Mouse (Mus musculus) neural tube, embryonic 12.5 days (tissue): ENCODE results near the gene Ntm. TPM values are rescaled to one million over a fixed set of nuclear protein-coding genes. Genes with fewer than 3 reads are reported as not detected.
A peak's percentile ranks its signal among the peaks of the same experiment; 100 is the strongest.

Source experiments
- ATAC-seq: fragments of 200-750 bp; cut with Nextera tagmentation; 2 replicates; pipeline ENCODE4 v1.8.0; 2017; ENCODE audit warnings: low read depth, mild to moderate bottlenecking, moderate TSS enrichment, moderate library complexity; ENCODE audit not compliant: low FRiP score
- H3K27ac ChIP-seq: fragments of 300-500 bp; sonication (generic); 2 replicates; pipeline ENCODE4 v1.5.1; 2016
- H3K27me3 ChIP-seq: fragments of 300-500 bp; sonication (generic); replicated peaks from 2 replicates; pipeline ENCODE4 v1.6.1; 2016; ENCODE audit warnings: mild to moderate bottlenecking
- H3K36me3 ChIP-seq: fragments of 300-500 bp; sonication (generic); 2 replicates; pipeline ENCODE4 v1.6.1; 2016; ENCODE audit warnings: mild to moderate bottlenecking
- H3K4me1 ChIP-seq: fragments of 300-500 bp; sonication (generic); 2 replicates; pipeline ENCODE4 v1.6.1; 2016
- H3K4me2 ChIP-seq: fragments of 300-500 bp; sonication (generic); replicated peaks from 2 replicates; pipeline ENCODE4 v1.6.1; 2016; ENCODE audit warnings: mild to moderate bottlenecking
- H3K4me3 ChIP-seq: fragments of 300-500 bp; sonication (generic); 2 replicates; pipeline ENCODE4 v1.5.1; 2016
- H3K9ac ChIP-seq: fragments of 300-500 bp; sonication (generic); 2 replicates; pipeline ENCODE4 v1.6.1; 2016; ENCODE audit warnings: mild to moderate bottlenecking
- H3K9me3 ChIP-seq: fragments of 300-500 bp; sonication (generic); 2 replicates; pipeline ENCODE4 v1.6.1; 2016; ENCODE audit warnings: mild to moderate bottlenecking
- WGBS: fragments of 180-500 bp; shearing (Covaris S2); methylation state at CpG from one replicate; pipeline ENCODE4 v1.1.7; 2016; 5-methylcytosine and 5-hydroxymethylcytosine counted together
- polyA plus RNA-seq: library from polyadenylated mRNA; unstranded; fragments of >200 nt; fragmentation: Nextera tagmentation; extraction: Ambion mirVana; gene quantifications from 2 replicates; pipeline ENCODE4 v1.2.1, GENCODE M21; 2016

The Ntm gene
- polyA plus RNA-seq, 1 experiment from 2014 or later = 68.6 TPM

- Histone ChIP-seq H3K9me3 (no peaks in the 10 kb centered on the region), H3K27ac (no peak overlapping the region), H3K4me1 (no peaks in the 10 kb centered on the region), H3K4me3 (no peak overlapping the region), H3K4me2 (no peak overlapping the region), H3K36me3 (no peaks in the 10 kb centered on the region), H3K9ac (no peak overlapping the region), H3K27me3 (no peaks in the 10 kb centered on the region)
- no peak for ATAC-seq
- 88% methylated on average over 7 of the region's 7 CpGs for WGBS
Measured at GRCm38 (mm10) chr9:29288003-29288704, 674.8 kb downstream of the Ntm start.

GRCm38 (mm10) chr9:29285144-29285543, 677.8 kb downstream of the Ntm start:
- Histone ChIP-seq H3K4me1 (no peaks in the 10 kb centered on the region), H3K27me3 (no peaks in the 10 kb centered on the region), H3K36me3 (no peaks in the 10 kb centered on the region), H3K9ac (no peak overlapping the region), H3K4me3 (no peak overlapping the region), H3K4me2 (no peak overlapping the region), H3K9me3 (no peaks in the 10 kb centered on the region), H3K27ac (no peak overlapping the region)
- 0 out of 2 replicates have a peak, but pooled peaks have one; percentile 50 for ATAC-seq

GRCm38 (mm10) chr9:29272861-29273260, 690.1 kb downstream of the Ntm start:
- ATAC-seq = no peak
- Histone ChIP-seq H3K4me2 (no peak overlapping the region), H3K27me3 (no peaks in the 10 kb centered on the region), H3K9ac (no peak overlapping the region), H3K27ac (no peak overlapping the region), H3K9me3 (no peaks in the 10 kb centered on the region), H3K4me1 (no peaks in the 10 kb centered on the region; the same call in 1 of the 2 replicates), H3K4me3 (no peak overlapping the region), H3K36me3 (no peaks in the 10 kb centered on the region)
- 76% methylated on average over 3 of the region's 3 CpGs for WGBS

- no peak overlapping the region for H3K4me3 ChIP-seq
- H3K4me2 ChIP-seq = no peak overlapping the region
- no peak overlapping the region for H3K9ac ChIP-seq
- WGBS = 84% methylated on average over 6 of the region's 6 CpGs
- no peaks in the 10 kb centered on the region; the same call in 1 of the 2 replicates for H3K4me1 ChIP-seq
- no peak for ATAC-seq
- H3K9me3 ChIP-seq = no peaks in the 10 kb centered on the region
- H3K36me3 ChIP-seq = no peaks in the 10 kb centered on the region
- no peaks in the 10 kb centered on the region for H3K27me3 ChIP-seq
- no peak overlapping the region for H3K27ac ChIP-seq
Measured at GRCm38 (mm10) chr9:29269988-29270387, 693.0 kb downstream of the Ntm start.

- Histone ChIP-seq H3K4me3 (no peak overlapping the region), H3K36me3 (no peaks in the 10 kb centered on the region), H3K4me2 (no peak overlapping the region), H3K27me3 (no peaks in the 10 kb centered on the region), H3K27ac (no peak overlapping the region), H3K9ac (no peak overlapping the region), H3K9me3 (no peaks in the 10 kb centered on the region), H3K4me1 (no peaks in the 10 kb centered on the region; the same call in 1 of the 2 replicates)
- ATAC-seq = no peak
- 93% methylated on average over 2 of the region's 2 CpGs for WGBS
Measured at GRCm38 (mm10) chr9:29269277-29269646, 693.7 kb downstream of the Ntm start.

GRCm38 (mm10) chr9:29268583-29269276, 694.2 kb downstream of the Ntm start:
- Histone ChIP-seq H3K27me3 (no peaks in the 10 kb centered on the region), H3K27ac (no peak overlapping the region), H3K9me3 (no peaks in the 10 kb centered on the region), H3K4me2 (no peak overlapping the region), H3K4me1 (no peaks in the 10 kb centered on the region; the same call in 1 of the 2 replicates), H3K36me3 (no peaks in the 10 kb centered on the region), H3K4me3 (no peak overlapping the region), H3K9ac (no peak overlapping the region)
- ATAC-seq = no peak
- WGBS = 73% methylated on average over 10 of the region's 10 CpGs

- Histone ChIP-seq H3K27ac (no peak overlapping the region), H3K4me3 (no peak overlapping the region), H3K4me2 (no peak overlapping the region), H3K36me3 (no peaks in the 10 kb centered on the region), H3K4me1 (no peaks in the 10 kb centered on the region; the same call in 1 of the 2 replicates), H3K9ac (no peak overlapping the region), H3K27me3 (no peaks in the 10 kb centered on the region), H3K9me3 (no peaks in the 10 kb centered on the region)
- ATAC-seq = no peak
- 54% methylated on average over 3 of the region's 3 CpGs for WGBS
Measured at GRCm38 (mm10) chr9:29267663-29268062, 695.3 kb downstream of the Ntm start.

GRCm38 (mm10) chr9:29265177-29265576, 697.8 kb downstream of the Ntm start:
- Histone ChIP-seq H3K9ac (no peak overlapping the region), H3K4me2 (no peak overlapping the region), H3K9me3 (no peaks in the 10 kb centered on the region), H3K4me3 (no peak overlapping the region), H3K4me1 (no peaks in the 10 kb centered on the region; the same call in 1 of the 2 replicates), H3K27me3 (no peaks in the 10 kb centered on the region), H3K27ac (no peak overlapping the region), H3K36me3 (no peaks in the 10 kb centered on the region)
- no peak for ATAC-seq
- WGBS = 54% methylated on average over 4 of the region's 4 CpGs

GRCm38 (mm10) chr9:29262836-29263235, 700.1 kb downstream of the Ntm start:
- H3K27ac ChIP-seq = no peak overlapping the region
- H3K4me3 ChIP-seq = no peak overlapping the region
- no peaks in the 10 kb centered on the region for H3K36me3 ChIP-seq
- H3K4me1 ChIP-seq = no peaks in the 10 kb centered on the region
- WGBS = 59% methylated on average over 3 of the region's 3 CpGs
- no peak overlapping the region for H3K9ac ChIP-seq
- H3K27me3 ChIP-seq = no peaks in the 10 kb centered on the region
- ATAC-seq = no peak
- no peak overlapping the region for H3K4me2 ChIP-seq
- no peaks in the 10 kb centered on the region for H3K9me3 ChIP-seq

- Histone ChIP-seq H3K27me3 (no peaks in the 10 kb centered on the region), H3K4me1 (no peaks in the 10 kb centered on the region), H3K9me3 (no peaks in the 10 kb centered on the region), H3K4me2 (no peak overlapping the region), H3K36me3 (no peaks in the 10 kb centered on the region), H3K9ac (no peak overlapping the region), H3K4me3 (no peak overlapping the region), H3K27ac (no peak overlapping the region)
- 85% methylated on average over 2 of the region's 2 CpGs for WGBS
- ATAC-seq = no peak
Measured at GRCm38 (mm10) chr9:29252866-29253265, 710.1 kb downstream of the Ntm start.

GRCm38 (mm10) chr9:29250813-29251212, 712.1 kb downstream of the Ntm start:
- Histone ChIP-seq H3K36me3 (no peaks in the 10 kb centered on the region), H3K4me1 (no peaks in the 10 kb centered on the region), H3K4me2 (no peak overlapping the region), H3K9me3 (no peaks in the 10 kb centered on the region), H3K27me3 (no peaks in the 10 kb centered on the region), H3K27ac (no peak overlapping the region), H3K9ac (no peak overlapping the region), H3K4me3 (no peak overlapping the region)
- ATAC-seq = no peak
- 69% methylated on average over 3 of the region's 3 CpGs for WGBS

- Histone ChIP-seq H3K9me3 (no peaks in the 10 kb centered on the region), H3K4me1 (no peaks in the 10 kb centered on the region), H3K27ac (no peak overlapping the region), H3K4me3 (no peak overlapping the region), H3K4me2 (no peak overlapping the region), H3K36me3 (no peaks in the 10 kb centered on the region), H3K9ac (no peak overlapping the region), H3K27me3 (no peaks in the 10 kb centered on the region)
- WGBS = 44% methylated on average over 3 of the region's 3 CpGs
- ATAC-seq = no peak
Measured at GRCm38 (mm10) chr9:29247812-29248211, 715.1 kb downstream of the Ntm start.

- WGBS = 88% methylated on average over 2 of the region's 2 CpGs
- Histone ChIP-seq H3K9me3 (no peaks in the 10 kb centered on the region), H3K27ac (no peak overlapping the region), H3K4me3 (no peak overlapping the region), H3K27me3 (no peaks in the 10 kb centered on the region), H3K4me1 (no peaks in the 10 kb centered on the region), H3K36me3 (no peaks in the 10 kb centered on the region), H3K4me2 (no peak overlapping the region), H3K9ac (no peak overlapping the region)
- ATAC-seq = no peak
Measured at GRCm38 (mm10) chr9:29244006-29244405, 718.9 kb downstream of the Ntm start.
